ENCODE assay signal across 16 mouse cellular contexts in the genomic region with DNA sequence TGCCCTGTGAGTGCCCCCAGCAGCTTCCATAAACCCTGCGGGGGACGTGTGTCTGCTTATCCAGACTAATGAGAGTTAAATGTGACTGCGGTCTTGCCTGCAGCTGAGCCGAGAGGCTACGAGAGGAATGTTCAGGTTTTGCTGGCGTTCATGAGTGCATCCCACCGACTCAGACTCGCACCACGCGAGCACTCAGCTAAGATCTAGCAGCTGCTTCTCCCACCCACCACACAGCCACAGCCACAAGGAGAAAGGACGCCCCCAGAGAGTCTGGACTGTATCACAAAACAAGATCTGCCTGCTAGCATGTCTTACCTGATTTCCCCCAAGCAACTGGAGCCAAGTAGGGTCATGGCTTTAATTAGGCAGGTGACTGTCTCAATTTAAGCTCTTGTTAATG.
DNase-seq lines count a peak whose midpoint lies in the region; ATAC-seq lines count a peak whose summit lies in the region.
"Had no signal": no experiment of that assay in that cellular context is flagged by ENCODE, and none has a peak within 500 bp of the region (broad histone marks: within the 10 kb centered on the region; RNA-seq: fewer than 3 reads in every experiment).

No protein-coding gene starts in this region.

- peak; percentile 70 for DNase-seq in brain, adult 2 months (ENCODE audit: low read depth, low spot score)
- peak; percentile 38 to 59 for DNase-seq in left cerebral cortex, adult 18-20 months (ENCODE audit: low spot score in 2 of 2)
- peak; percentile 54 to 64 for DNase-seq in right cerebral cortex, postnatal 10 days (ENCODE audit: low spot score in 2 of 2)
- DNase-seq in urinary bladder, adult 2 months (ENCODE audit: low spot score): no peak
- no peak for DNase-seq in heart, postnatal 4 days
- DNase-seq in adipocyte (ENCODE audit: low spot score): no peak
- DNase-seq: adrenal gland, adult 8-10 months; cerebellum, adult 9-10 months; heart, postnatal 14 days; kidney, adult 11 months; kidney, postnatal 4 days; lung, adult 18-20 months; lung, postnatal 10 days; thymus, adult 2 months had no signal

- peak; percentile 54; the same call in 1 of the 2 replicates for ATAC-seq in frontal cortex, adult (ENCODE audit: low TSS enrichment)
- ATAC-seq: forebrain, embryonic 15.5 days had no signal

Comparison
In these comparisons a context has a peak if more than half of its experiments do, and no peak if none do; other contexts are left out.
1. DNase-seq: peak in brain, adult 2 months (single experiment), left cerebral cortex, adult 18-20 months (2 of 2) and right cerebral cortex, postnatal 10 days (2 of 2); none in urinary bladder, adult 2 months (single experiment), heart, postnatal 4 days (single experiment) and adipocyte (single experiment).